Mouse (Mus musculus) right cerebral cortex, postnatal 10 days (tissue): ENCODE measurements at regions not wholly inside any gene's neighbourhood (a gene's known extent, or its start where the extent isn't known, plus 50 kb on each side); places are given as distances from the start of the nearest gene placed in this dataset.
A peak's percentile ranks its signal among the peaks of the same experiment; 100 is the strongest.

ENCODE experiments used
- DNase-seq, 2 experiments: peaks; one replicate each; pipeline ENCODE4 v3.0.0; 2021; ENCODE audit warnings: low spot score in 2 of 2

DNA sequence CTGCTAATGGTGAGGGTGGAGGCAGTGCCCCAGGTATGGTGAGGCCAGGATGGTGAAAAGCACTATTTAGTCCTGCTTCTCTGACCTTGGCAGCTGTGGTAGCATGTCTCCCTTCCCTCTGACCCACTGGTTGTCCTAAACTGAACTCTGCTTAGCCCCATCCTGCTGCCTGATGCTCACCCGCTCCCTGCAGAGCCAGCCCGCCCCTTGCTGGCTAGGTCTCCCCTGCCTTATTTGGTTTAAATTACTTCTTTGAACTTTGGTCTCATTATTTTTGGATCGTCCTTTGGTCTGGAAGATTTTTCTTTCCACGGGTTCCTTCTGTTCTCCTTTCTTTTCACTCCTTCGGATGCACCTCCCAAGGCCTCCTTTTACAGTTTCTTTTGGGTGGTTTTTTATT is 525.7 kb upstream of the Tnp1 start:
- DNase-seq = no peak

DNA sequence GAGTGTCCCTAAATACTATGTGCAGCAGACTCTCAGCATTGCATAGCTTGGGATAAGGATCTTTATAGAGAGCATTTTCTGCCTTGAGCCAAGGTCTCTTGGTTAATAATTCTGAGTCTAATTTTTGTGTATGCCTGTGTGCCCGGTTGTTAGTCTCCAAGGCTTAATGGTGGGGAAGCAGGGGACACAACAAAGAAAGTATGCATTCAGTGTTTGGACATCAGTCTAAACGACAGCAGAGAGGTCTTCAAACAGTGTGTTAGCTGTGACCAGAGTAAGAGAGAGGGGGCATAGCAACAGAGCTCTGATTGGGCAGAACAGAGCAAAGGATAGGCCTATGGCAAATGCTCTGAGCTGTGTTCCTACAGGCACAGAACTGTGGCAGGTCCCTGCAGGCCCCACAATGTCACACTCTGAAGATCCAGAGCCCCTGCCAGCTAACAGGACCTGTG is 522.7 kb upstream of the Tnp1 start:
- peak; percentile 60 to 82 for DNase-seq

DNA sequence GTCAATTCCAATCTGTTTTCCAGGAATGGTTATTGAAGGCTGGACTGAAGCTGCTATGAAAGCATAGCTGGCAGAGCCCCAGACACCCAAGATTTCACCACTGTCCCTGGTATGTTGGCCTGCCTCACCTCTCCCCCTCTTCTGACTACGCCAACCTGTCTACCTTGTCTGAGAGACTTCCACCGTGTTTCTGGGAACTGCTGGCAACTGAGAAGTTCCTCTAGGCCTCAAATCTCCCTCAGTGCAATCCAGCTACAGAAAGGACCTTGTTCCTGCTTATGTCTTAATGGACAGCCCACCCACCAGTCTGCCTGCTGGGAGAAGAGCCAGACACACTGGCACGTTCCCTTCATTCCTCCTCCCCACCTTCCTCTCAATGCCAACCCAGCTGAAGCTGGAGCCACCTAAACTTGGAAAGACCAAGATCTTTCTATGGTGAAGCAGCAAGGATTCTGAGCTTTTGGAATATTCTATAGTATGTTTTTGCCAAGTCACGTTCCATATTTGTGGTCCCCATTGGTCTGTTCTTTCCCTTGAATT is 520.1 kb upstream of the Tnp1 start:
- DNase-seq = peak; percentile 46 to 53

DNA sequence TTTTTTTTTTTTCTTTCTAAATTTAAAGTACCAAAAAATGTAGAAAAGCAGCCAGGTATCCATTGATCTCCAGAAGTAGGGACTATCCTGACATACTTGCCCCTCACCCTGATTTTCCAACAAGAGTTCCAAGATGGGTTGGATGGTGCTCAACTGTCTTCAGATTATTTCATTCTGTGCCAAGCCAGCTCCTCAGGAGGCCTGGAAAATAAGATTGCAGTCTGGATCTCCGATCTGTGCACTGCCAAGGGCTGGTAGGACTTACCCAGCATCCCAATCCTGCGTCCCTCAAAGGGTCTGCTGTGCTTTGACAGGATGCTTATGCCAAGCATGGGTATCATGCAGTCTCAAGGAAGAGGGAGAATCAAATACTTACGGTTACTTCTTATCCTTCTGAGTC is 517.8 kb upstream of the Tnp1 start:
- DNase-seq = no peak

DNA sequence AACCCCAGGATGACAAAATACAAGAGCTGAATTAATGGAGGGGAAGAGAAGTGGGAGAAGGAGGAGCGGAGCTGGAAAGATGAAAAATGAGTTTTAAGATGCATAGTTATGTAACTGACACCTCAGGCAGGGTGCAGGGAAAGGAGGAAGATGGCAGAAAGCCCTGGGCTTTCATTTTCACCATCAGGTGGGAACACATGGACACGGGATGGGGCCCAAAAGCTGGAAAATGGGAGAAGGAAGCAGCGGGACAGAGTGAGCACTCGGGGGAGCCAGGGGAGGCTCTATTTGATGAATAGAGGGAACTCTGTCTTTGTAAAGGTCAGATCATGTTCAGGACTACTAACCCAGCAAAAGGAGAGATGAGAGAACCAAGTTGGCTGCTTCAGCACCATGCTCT is 516.6 kb upstream of the Tnp1 start:
- DNase-seq = no peak

DNA sequence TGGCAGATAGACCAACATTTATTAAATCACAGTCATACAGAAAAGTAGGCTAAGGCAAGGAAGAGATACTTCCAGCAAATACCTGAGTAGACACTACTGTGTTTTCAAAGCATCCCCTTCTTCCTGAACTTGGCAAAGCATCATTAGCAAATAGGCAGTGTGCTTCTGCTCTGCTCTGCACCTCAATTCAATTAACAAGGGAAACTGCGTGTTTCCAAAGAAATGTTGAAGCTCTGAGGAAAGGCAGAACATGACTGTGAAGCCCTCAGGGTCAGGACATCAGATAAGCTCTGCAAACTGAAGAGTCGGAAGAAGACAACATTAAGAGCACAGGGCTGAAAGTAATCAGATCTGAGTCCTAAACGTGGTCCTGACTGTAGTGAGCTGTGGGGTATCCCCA is 516.1 kb upstream of the Tnp1 start:
- DNase-seq = no peak

DNA sequence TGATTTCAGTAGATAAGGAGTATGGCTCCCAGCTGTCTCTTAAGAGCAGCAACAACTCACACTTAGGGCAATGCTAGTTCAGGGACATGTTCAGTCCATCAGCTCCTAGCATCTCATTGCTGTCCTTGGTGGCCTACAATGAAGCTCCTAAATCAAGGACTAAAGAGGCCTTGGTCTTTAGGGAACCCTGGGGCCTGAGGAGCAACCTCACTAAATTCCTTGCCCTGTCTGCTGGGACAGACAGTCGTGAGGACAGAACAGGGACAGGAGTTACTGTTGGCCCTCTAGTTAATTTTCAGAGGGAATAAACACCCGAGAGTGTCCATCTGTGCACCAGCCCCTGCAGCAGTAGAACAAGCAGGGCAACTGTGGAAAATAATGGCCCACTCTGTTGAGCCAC is 514.6 kb upstream of the Tnp1 start:
- DNase-seq = no peak

DNA sequence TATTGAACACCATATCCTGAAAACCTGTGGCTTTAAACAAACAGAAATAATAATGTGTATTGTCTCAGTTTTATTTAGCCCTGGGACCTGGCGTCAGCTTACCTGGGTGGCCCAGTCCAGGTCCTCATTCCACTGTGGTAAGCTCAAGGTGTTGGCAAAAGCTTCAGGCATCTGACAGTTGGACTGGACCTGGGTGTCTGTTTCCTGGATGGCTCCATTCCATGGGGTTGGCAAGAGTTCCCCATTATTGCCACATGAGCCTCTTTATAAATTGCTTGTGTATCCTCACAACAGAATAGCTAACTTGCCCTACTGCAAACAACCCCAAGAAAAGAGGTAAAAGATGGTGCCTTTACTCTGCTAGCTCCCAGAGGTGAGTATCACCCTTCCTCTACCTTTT is 512.9 kb upstream of the Tnp1 start:
- no peak for DNase-seq

DNA sequence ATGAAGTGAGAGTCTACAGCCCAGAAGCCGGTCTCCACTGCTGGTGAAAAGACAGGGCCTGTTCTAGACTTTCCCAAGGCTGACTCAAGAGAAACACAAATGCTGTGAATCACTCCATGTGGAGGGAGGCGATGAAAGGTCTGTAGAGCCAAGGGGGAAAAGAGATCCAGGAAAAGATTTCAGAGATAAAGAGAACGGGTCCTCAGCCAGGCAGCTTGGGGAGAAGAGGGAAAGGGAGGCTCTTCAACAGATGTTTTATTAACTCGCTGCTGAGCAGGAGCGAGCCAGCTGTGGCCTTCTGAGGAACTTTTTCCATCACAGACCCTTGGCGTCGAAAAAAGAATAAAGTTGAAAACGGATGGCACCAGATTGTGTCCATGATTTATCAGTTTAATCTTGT is 500.7 kb upstream of the Tnp1 start:
- no peak for DNase-seq

DNA sequence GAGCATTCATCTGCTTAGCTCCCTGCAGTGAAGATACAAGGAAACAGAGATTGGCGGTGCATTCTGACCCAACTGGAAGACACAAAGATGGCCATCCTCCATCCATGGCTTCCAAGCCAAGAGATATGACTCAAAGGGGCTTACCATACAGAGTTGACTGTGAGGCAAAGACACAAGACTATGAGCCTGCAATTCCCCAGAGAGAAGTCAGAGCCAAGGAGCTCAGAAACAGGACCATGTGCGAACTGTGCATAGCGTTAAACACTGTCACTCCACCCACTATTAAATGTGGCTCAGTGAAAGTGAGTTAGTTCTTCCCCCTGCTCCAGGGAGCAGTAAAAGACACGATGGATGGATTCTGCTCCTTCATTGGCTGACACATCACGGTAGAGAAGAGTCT is 500.1 kb upstream of the Tnp1 start:
- DNase-seq = no peak

DNA sequence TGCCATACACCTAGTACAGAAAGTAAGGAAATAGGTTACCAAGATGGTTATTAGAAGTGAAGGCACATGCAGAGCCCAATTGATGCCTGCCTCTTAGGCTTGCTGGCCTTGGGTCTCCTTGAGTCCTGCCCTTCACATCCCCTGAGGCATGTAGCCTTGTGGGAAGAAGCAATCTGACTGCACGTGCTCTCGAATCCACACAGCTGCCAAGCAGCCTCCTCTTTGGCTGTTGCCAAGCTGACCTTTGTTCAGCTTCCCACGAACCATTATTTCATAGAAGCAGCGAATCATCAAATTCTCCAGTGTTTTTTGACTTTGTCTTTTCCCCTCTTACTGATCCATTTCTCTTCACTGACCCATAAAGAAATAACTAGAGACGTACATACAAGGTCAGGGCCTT is 498.1 kb upstream of the Tnp1 start:
- no peak for DNase-seq

DNA sequence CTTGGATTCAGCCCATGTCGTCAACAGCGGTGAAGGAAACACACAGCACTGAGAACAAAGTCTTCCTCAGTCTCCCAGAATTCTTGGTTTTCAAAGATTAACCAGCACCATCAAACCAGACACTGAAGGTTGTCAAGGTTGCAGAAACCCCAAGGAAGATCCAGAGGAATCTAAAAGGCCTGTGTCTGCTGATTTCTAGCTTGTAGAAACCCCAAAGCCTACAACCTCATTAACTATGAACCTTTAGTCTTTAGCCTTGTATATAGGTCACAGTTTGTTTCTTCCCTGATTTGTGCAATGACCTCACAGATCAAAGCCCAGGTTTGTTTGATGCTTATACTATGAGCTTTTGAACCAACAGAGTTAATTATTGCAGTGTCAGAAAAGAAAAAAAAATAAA is 497.1 kb upstream of the Tnp1 start:
- no peak for DNase-seq

DNA sequence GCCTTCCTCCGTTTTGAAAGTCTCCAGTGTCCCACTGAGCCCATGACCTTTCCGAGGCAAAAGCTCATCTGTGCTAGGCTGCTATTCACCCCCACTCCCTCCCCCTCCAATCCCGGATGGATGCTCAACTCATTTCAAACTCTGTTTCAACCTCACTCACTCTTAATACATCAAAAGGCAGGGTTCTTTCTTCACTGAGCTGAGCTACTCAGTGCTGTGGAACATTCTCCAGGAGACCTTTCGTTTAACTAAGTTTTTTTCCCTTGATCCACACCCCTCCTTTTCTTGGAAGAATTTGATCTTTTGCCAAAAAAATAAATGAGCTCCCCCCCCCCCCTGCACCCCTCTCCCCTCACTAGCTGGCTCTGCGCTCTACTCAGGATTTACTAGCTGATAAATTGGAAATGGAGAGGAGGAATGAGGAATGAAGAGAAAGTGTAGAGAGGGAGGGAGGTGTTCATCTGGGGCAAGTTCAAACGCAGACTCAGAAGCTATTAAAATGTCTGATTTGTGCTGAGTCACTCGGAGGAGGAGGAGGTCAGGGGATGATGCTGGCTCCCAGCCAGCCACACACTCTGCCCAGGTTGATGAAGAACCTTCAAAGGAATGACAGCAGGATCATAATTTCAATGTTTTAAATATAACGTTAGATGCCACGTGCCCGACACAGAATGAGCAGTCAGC is 491.5 kb upstream of the Tnp1 start:
- no peak for DNase-seq

DNA sequence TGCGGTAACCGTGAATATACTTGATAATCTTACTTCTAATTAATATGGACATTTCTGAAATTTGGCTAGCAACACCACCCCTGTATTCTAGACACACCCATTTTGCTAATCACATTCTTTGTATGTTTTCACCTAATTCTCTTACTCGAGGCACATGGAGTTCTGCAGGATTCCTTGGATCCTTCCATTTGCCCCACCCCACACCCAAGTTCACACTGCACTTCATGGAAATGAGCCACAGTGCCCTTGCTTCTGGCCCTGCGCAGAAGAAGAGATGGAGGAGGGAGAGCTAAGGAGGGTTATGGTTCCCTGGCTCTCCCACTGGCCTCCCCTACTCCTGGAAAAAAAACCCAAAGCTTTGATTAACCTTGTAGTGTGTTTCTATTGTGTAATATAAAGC is 487.9 kb upstream of the Tnp1 start:
- no peak for DNase-seq

DNA sequence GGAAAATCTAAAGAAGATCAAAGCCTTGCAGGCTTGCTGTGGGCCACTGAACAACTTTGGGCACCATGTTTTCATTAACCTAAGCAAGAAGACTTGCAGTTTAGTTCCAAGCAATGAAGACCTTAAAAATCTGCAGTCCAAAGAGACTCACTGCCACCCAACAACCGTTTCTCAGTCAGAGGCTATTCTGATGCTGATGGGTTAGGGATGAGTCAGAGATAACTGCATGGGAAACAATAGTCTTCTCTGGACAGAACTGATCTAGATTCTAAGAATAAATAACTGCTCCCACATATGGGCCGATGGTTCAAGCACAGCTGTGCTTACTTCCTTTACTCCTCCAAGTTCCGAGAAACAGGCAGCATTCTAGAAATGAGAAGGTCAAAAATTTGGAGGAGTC is 485.0 kb upstream of the Tnp1 start:
- no peak for DNase-seq

DNA sequence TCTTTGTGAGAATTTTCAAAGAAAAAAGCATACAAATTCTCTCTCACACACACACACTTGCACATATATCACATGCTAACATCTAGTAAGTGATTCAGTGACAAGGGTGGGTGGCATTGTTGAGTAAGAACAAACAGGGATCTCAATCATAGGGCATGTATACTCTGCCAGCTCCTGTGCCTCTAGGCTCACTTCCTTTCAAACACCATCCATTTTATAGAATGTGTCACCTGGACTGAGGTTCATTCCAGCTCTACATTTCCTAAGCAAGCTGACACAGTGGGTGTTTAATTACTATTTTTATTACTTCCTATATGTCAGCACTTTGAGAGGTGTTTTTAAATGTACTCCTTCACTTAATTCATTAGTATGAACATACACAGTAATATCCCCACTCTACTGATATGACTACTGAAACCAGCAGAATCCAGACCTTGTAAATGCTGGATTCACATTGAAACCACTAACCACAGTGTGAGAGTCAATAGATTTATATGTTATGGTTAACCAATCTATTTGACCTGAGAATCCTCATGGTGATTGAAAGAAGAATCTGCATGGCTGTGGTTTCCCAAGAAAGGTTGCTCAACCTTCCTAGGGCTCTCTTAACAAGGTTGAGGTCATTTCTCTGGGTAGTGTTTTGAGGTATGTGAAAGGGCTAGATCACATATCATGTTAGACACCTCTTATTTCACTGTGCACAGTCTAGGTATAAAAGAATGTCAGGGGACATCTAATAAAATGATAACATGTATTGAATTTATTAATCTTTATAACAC is 480.5 kb upstream of the Tnp1 start:
- no peak for DNase-seq

DNA sequence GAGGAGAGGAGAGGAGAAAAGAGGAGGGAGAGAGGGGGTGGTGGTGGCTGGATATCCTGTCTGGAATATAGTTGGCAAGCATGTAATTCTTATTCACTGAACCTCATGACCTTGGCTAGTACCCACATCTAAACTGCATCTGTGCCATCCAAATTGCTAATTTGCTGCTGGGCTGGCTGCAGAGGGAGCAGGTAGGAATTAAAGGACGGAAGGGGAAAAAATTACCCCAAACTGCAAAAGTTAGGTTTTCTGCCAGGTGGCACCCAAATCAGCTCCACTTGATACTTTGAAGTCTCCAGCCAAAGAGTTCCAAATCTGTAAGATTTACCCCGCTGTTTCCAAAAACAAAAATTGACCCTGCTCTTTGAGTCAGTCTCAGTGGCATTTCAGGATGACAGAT is 466.2 kb upstream of the Tnp1 start:
- DNase-seq = no peak

DNA sequence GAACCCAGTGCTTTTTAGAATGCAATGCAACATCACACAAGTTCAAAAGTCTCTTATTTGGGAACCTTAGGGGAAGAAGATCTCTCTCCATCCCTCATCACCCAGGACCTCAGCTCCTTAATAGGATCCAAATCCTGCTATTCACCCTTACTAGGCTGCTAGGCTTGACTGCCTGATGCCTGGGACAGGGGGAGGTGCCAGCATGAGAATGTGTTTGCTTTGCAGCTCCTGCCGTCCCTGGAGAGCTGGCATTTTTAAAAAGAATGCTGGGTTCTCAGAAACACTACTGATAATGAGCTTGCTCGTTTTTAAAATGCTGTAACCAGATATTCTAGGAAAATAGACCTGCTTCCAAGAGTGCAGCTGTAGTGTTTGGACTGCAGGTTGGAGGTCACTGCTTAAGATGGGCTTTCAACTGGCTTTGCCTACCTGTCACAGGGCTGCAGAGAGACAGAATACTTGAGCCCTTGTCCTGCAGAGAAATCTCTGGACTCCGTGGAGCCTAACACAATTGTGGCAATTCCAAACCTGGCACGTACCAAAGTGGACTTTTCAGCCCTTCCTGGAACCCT is 463.7 kb upstream of the Tnp1 start:
- DNase-seq = no peak

DNA sequence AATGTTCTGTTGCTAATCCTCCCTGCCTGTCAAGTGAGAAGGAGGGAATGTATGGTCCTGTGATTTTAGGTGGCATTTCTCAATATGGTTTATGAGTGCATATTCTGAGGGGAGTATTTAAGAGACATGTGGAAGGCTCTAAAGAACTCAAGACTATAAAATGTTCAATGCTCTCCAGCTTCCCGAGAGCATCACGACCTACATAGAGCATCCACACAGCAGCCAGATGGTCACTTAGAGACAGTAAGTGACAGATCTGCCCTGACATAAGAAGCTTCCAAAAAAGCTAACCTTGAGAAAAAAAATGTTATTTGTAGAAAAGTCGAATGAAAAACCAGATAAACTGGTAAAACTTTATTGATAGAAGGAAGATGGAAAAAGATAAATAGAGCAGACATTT is 444.9 kb upstream of the Tnp1 start:
- no peak for DNase-seq

DNA sequence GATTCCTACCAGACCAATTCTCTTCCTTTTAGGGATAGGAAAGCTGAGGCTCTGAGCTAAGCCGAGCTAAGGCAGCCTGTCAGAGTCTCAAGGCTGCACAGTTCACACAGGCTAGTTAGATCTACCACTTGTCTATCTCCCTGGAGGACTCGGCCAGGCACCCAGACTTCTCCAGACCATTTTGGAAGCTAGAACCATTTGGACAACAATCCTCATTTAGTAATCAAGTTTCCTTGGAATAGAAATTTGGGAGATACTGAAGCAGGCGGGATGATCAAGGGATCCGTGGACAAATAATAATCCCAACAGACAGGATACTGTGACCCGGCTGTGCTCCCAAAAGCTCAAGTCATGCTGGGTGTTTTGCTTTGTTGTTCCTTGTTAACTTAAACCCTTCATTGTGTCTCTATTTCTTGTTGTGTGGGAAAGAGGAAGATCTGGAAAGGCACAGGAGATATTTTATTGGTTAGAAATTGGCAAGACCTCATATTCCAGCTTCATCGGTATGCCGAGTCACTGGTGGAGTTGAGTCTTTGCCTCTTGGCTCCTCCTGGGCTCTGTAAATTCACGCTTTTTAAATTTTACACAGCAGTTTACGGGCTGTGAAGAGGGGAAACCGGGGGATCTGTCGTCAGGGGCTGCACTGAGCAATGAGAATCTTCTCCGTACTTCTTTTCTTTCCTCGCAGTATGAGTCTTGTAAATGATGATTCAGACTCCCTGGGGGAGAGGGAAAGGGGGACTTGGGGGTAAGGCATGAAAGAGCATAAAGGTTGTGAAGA is 444.2 kb upstream of the Tnp1 start:
- DNase-seq = no peak

DNA sequence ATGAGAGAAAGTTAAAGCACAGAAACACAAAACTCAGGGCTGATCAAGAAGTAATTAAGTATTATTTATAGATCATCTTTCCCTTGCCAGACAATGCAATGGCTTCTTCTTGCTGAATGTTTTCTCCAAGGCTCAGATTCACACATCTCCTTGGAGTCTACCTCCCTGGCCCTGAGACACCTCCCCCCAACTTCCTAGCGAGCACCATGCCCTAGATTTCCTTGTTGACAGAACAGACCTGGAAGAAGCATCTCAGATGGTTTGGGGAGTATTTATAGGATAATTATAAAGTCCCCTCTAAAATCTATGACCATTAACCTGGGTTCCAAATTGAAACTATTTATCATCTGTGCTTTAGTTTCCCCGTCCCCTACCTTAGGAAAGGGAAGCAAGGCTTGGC is 441.6 kb upstream of the Tnp1 start:
- DNase-seq = no peak

DNA sequence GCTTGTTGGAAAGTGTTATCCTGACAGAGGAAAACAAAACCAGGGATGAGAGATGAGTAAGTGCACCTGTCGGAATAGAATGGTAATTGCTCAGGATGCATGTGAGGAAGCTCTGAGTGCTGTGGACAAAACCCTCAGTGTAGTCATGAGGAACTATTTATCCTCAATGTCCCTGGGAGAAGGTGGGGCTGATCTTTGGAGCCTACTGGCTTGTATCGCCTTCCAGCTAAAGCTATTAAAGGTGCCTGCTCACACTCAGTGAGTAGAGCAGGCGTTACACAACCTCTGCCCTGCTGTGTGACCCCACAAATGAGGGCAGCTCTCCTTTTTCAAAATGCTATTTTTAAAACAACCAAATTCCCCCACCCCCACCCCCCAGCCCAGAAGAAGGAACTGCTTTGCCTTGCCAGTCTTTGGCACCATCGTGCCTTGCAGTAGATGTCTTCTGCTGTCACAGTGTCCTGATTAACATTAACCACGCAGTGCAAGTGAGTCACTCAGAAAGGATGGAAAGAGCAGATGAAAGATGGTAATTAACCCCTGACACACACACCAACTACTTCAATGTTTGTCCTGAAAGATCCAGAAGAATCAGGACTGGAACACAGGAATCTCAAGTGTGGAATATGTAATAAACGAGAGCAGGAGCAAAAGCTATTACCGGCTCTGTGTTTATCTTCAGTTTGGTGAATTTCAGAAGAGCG is 440.8 kb upstream of the Tnp1 start:
- no peak for DNase-seq
